8 mouse cellular contexts compared by ENCODE assay signal in the genomic region with DNA sequence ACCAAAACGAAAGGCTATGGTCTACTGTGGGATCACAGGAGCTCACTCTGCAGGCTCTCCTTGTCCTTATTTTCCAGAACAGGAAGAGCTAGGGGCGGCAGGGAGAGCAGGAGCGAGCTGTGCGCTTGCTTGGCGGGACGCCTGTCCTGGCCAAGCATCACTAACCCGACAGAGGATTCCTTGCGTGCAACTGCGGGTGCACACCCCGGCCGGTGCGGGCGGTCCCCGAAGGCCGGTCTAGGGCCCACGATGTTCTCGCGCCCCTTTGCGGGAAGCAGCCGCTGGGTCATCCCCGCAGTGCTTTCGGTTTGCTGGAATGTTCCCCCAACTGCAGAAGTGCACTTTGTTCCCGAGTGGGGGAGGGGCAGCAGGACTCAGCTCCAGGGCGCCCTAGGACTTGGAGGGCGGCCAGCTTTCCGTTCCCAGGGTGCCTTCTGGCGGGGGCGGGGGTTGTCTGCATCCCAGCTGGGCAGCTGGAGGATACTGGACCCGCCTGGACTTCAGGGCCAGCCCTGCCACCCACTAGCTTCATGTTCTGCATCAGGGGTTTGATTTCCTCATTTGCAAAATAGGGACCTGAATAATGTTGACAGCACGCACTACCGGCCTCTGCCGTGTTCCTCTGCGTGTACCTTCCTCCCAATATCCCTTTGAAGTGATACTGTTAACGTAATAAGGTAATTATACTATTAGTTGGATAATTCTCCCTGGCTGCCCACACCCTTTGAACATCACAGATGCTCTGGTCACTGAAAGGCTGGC. TPM values are rescaled to one million over a fixed set of nuclear protein-coding genes. Genes with fewer than 3 reads are reported as not detected.
DNase-seq lines count a peak whose midpoint lies in the region; ATAC-seq and TF ChIP-seq lines count a peak whose summit lies in the region.

No protein-coding gene starts in this region.

- H3K79me2 ChIP-seq in myocyte (ENCODE audit: control insufficient read depth, insufficient read depth), result no peaks in the 10 kb centered on the region

- H3K4me1 ChIP-seq in brown adipose tissue, adult 24 weeks (ENCODE audit: control insufficient read depth, insufficient read depth, insufficient read length, low read length), result no peaks in the 10 kb centered on the region
- peaks cover 18% of the 10 kb centered on the region for H3K4me1 ChIP-seq in forebrain, embryonic 13.5 days
- peaks cover 13% of the 10 kb centered on the region for H3K4me1 ChIP-seq in heart, embryonic 16.5 days (ENCODE audit: control insufficient read depth, insufficient read depth, low read length)
- H3K4me1 ChIP-seq in liver, embryonic 12.5 days, result peaks cover 10% of the 10 kb centered on the region
- H3K4me1 ChIP-seq in stomach, embryonic 14.5 days (ENCODE audit: control insufficient read depth, insufficient read depth, low read length), result peaks cover 15% of the 10 kb centered on the region

- H3K4me2 ChIP-seq in forebrain, embryonic 13.5 days, result peak overlapping the region; percentile 81
- H3K4me2 ChIP-seq in heart, embryonic 16.5 days (ENCODE audit: low read depth, low read length), result peak overlapping the region; percentile 71
- H3K4me2 ChIP-seq in liver, embryonic 12.5 days, result peak overlapping the region; percentile 58
- H3K4me2 ChIP-seq in myocyte (ENCODE audit: low read depth), result peak overlapping the region; percentile 73
- peak overlapping the region; percentile 65 for H3K4me2 ChIP-seq in stomach, embryonic 14.5 days (replicated peaks; ENCODE audit: low read depth, low read length)

- 0 out of 2 replicates have a peak, but pooled peaks cover under 1% of the 10 kb centered on the region for H3K9me3 ChIP-seq in forebrain, embryonic 13.5 days (replicated peaks)
- no peaks in the 10 kb centered on the region for H3K9me3 ChIP-seq in heart, embryonic 16.5 days (replicated peaks; ENCODE audit: control insufficient read depth, low read length)
- no peaks in the 10 kb centered on the region for H3K9me3 ChIP-seq in liver, embryonic 12.5 days (replicated peaks)
- H3K9me3 ChIP-seq in stomach, embryonic 14.5 days (ENCODE audit: control insufficient read depth, low read depth, low read length), result no peaks in the 10 kb centered on the region

- no peaks in the 10 kb centered on the region for H3K27me3 ChIP-seq in forebrain, embryonic 13.5 days
- H3K27me3 ChIP-seq in heart, embryonic 16.5 days (ENCODE audit: control insufficient read depth, insufficient read depth, low read length), result no peaks in the 10 kb centered on the region
- H3K27me3 ChIP-seq in liver, embryonic 12.5 days (replicated peaks), result peaks cover 18% of the 10 kb centered on the region
- no peaks in the 10 kb centered on the region for H3K27me3 ChIP-seq in myocyte (ENCODE audit: control insufficient read depth, insufficient read depth, insufficient read length)
- no peaks in the 10 kb centered on the region for H3K27me3 ChIP-seq in stomach, embryonic 14.5 days (ENCODE audit: control insufficient read depth, insufficient read depth, low read length)

- no peak overlapping the region for H3ac ChIP-seq in myocyte (ENCODE audit: control insufficient read depth, insufficient read length)

- peak; percentile 66 for ATAC-seq in forebrain, embryonic 13.5 days
- peak; percentile 91 for ATAC-seq in heart, embryonic 16.5 days (replicated peaks; ENCODE audit: extremely low read depth, insufficient read depth, low FRiP score)
- ATAC-seq in liver, embryonic 12.5 days, result peak; percentile 73
- peak; percentile 79 for ATAC-seq in stomach, embryonic 14.5 days (ENCODE audit: insufficient number of reproducible peaks, insufficient read depth, low FRiP score, low read depth)

- H3K27ac ChIP-seq in brown adipose tissue, adult 24 weeks (replicated peaks; ENCODE audit: low read depth, low read length), result peak overlapping the region; percentile 50
- peak overlapping the region; percentile 49 for H3K27ac ChIP-seq in forebrain, embryonic 13.5 days
- peak overlapping the region; percentile 98 for H3K27ac ChIP-seq in heart, embryonic 16.5 days (ENCODE audit: low read length)
- H3K27ac ChIP-seq in liver, embryonic 12.5 days, result peak overlapping the region; percentile 74
- H3K27ac ChIP-seq in stomach, embryonic 14.5 days (ENCODE audit: low read length), result peak overlapping the region; percentile 99

- no peak for TF ChIP-seq POLR2A in myocyte (IDR thresholded peaks at IDR 0.05; ENCODE audit: insufficient read length, low read depth)

- peak overlapping the region; percentile 69 for H3K9ac ChIP-seq in forebrain, embryonic 13.5 days
- peak overlapping the region; percentile 81 for H3K9ac ChIP-seq in heart, embryonic 16.5 days (ENCODE audit: low read length)
- H3K9ac ChIP-seq in liver, embryonic 12.5 days, result peak overlapping the region; percentile 48; the same call in 1 of the 2 replicates
- peak overlapping the region; percentile 61 for H3K9ac ChIP-seq in stomach, embryonic 14.5 days (replicated peaks; ENCODE audit: low read depth, low read length)

- no peaks in the 10 kb centered on the region for H3K36me3 ChIP-seq in forebrain, embryonic 13.5 days (ENCODE audit: poor library complexity, severe bottlenecking)
- H3K36me3 ChIP-seq in heart, embryonic 16.5 days (ENCODE audit: control insufficient read depth, insufficient read depth), result no peaks in the 10 kb centered on the region
- no peaks in the 10 kb centered on the region for H3K36me3 ChIP-seq in liver, embryonic 12.5 days
- H3K36me3 ChIP-seq in myocyte (ENCODE audit: control insufficient read depth, insufficient read depth), result no peaks in the 10 kb centered on the region
- H3K36me3 ChIP-seq in stomach, embryonic 14.5 days (ENCODE audit: control insufficient read depth, insufficient read depth, low read length), result no peaks in the 10 kb centered on the region

- WGBS in forebrain, embryonic 13.5 days, result under 1% methylated on average over 34 of the region's 34 CpGs
- 2% methylated on average over 34 of the region's 34 CpGs for WGBS in heart, embryonic 16.5 days
- 3% methylated on average over 34 of the region's 34 CpGs for WGBS in liver, embryonic 12.5 days (ENCODE audit: insufficient replicate concordance)
- WGBS in stomach, embryonic 14.5 days, result under 1% methylated on average over 34 of the region's 34 CpGs

- peak; percentile 32 for DNase-seq in A20 (ENCODE audit: low read depth, low spot score)
- peak; percentile 99 to 100 for DNase-seq in kidney, postnatal 36 days

- peak overlapping the region; percentile 82 for H3K4me3 ChIP-seq in brown adipose tissue, adult 24 weeks (ENCODE audit: insufficient read depth, low read depth, low read length)
- peak overlapping the region; percentile 49 for H3K4me3 ChIP-seq in forebrain, embryonic 13.5 days
- H3K4me3 ChIP-seq in heart, embryonic 16.5 days (ENCODE audit: low read length), result peak overlapping the region; percentile 64
- H3K4me3 ChIP-seq in liver, embryonic 12.5 days, result peak overlapping the region; percentile 49
- peak overlapping the region; percentile 17 for H3K4me3 ChIP-seq in myocyte
- H3K4me3 ChIP-seq in stomach, embryonic 14.5 days (ENCODE audit: low read depth, low read length), result peak overlapping the region; percentile 42

TF ChIP-seq in myocyte, 11 proteins besides CTCF, POLR2A, EP300 and RAD21:
- TF ChIP-seq MYOG (IDR thresholded peaks at IDR 0.05; ENCODE audit: control insufficient read depth in 1 of 3, insufficient read depth in 1 of 3, insufficient read length in 2 of 3, low read depth in 2 of 3) (peak in 1 of 3 experiments; percentile 52), REST (IDR thresholded peaks at IDR 0.05; ENCODE audit: insufficient read depth, insufficient read length) (no peak), MYOD1 (IDR thresholded peaks at IDR 0.05; ENCODE audit: control insufficient read depth in 1 of 3, insufficient read length in 2 of 3, low read depth in 2 of 3) (peak in 2 of 3 experiments; percentile 60 to 77)

RNA-seq across cellular contexts. Expression of gene Skor1, which starts 39.6 kb away (rescaled TPM):
- not detected in 2 replicates for polyA plus RNA-seq in brown adipose tissue, adult 24 weeks (2012; ENCODE audit: insufficient read depth, insufficient read length, missing spikeins)
- polyA plus RNA-seq in forebrain, embryonic 13.5 days (2015; fragmentation: Nextera tagmentation; extraction: Ambion mirVana), result 0.28 and 0.55 TPM in 2 replicates
- polyA plus RNA-seq in heart, embryonic 16.5 days (2015; fragmentation: Nextera tagmentation; extraction: Ambion mirVana), result not detected in 2 replicates
- not detected in 2 replicates for polyA plus RNA-seq in liver, embryonic 12.5 days (2016; fragmentation: Nextera tagmentation; extraction: Ambion mirVana)
- polyA plus RNA-seq in myocyte (2012; fragmentation: generic; extraction: Trizol), result 0.01 TPM
- polyA plus RNA-seq in stomach, embryonic 14.5 days (2014; fragmentation: Nextera tagmentation; extraction: Ambion mirVana), result not detected in 2 replicates

Comparison
In these comparisons a context has a peak if more than half of its experiments do, and no peak if none do; other contexts are left out.
1. Peak in every context shown above with its lines: DNase-seq, ATAC-seq, H3K4me3 ChIP-seq and H3K27ac ChIP-seq.
2. H3K27ac ChIP-seq: peak in every context shown above with its lines; median percentile 99 in stomach, embryonic 14.5 days; 98 in heart, embryonic 16.5 days; 74 in liver, embryonic 12.5 days; 50 in brown adipose tissue, adult 24 weeks; 49 in forebrain, embryonic 13.5 days.
3. H3K4me3 ChIP-seq: peak in every context shown above with its lines; median percentile 82 in brown adipose tissue, adult 24 weeks; 64 in heart, embryonic 16.5 days; 49 in forebrain, embryonic 13.5 days; 49 in liver, embryonic 12.5 days; 42 in stomach, embryonic 14.5 days; 17 in myocyte.